Mouse (Mus musculus): ENCODE results near the gene Slc9a6.

Slc9a6 gene

GRCm38 (mm10) chrX:56609623-56610317, at the start of gene Slc9a6:
Gene Slc9a6 (plus strand): TSS chrX:56609757.
- DNase-seq (ENCODE audit: low read depth, low spot score), result peak; percentile 84

DNA sequence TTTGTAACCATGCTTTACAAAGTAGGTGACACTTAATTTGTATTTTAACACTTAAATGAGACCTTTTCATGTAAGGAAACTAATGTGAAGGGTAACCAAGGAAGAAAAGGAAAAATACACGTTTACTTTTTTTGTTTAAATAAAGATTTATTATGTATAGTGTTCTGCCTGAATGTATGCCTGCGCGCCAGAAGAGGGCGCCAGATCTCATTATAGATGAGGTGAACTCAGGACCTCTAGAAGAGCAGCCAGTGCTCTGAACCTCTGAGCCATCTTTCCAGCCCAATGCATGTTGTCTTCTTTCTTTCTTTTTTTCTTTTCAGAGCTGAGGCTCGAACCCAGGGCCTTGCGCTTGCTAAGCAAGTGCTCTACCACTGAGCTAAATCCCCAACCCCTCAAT, 37.1 kb upstream of the Slc9a6 start:
- DNase-seq (ENCODE audit: low read depth, low spot score), result peak; percentile 37

DNA sequence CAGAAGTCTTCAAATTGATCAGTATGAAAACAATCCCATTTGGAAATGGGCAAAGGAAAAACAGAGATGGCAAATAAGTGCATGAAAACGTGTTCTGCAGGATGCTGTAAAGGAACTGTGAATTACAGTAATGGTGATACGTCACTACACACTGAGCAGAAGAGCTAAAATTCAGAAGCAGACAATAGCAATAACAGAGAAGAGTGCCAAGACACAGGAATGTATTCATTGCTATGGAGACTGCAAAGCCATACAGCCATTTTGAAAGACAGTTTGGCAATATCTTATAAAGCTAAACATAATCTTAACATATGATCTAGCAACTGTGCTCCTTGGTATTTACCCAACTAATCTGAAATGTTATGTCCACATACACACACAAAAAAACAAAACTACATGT, 31.4 kb upstream of the Slc9a6 start:
- no peak for DNase-seq (ENCODE audit: low read depth, low spot score)

DNA sequence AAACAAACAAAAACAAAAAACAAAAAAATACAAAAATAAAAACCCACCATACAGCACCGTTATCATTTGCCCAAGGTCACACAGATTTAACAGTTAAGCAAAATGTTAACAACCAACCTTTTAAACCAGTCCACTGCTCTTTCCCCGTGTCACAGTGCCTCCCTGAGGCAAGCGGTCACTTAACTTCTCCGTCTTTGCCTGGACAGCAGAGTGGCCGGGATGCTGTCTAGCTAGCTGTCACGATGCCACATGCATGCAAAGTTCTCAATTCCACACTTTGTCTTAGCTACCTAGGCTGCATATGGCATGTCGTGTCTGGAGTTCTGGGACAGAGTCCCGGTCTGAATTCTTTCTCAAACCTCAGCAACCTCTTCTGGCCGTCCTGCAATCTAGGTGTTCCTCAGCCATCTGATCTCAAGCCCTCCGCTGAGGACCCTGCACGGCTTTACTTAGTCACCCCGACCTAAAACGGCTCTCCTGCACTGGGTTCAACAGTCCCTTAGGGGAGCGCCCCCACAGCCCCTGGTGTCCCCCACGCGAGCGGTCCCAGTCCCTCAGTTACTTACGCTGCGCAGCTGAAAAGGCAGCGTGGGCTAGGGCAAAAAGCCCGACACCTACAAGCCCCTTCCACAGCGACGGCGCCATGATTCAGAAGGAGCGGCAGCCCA, 12.2 kb upstream of the Slc9a6 start:
- no peak for DNase-seq (ENCODE audit: low read depth, low spot score)

DNA sequence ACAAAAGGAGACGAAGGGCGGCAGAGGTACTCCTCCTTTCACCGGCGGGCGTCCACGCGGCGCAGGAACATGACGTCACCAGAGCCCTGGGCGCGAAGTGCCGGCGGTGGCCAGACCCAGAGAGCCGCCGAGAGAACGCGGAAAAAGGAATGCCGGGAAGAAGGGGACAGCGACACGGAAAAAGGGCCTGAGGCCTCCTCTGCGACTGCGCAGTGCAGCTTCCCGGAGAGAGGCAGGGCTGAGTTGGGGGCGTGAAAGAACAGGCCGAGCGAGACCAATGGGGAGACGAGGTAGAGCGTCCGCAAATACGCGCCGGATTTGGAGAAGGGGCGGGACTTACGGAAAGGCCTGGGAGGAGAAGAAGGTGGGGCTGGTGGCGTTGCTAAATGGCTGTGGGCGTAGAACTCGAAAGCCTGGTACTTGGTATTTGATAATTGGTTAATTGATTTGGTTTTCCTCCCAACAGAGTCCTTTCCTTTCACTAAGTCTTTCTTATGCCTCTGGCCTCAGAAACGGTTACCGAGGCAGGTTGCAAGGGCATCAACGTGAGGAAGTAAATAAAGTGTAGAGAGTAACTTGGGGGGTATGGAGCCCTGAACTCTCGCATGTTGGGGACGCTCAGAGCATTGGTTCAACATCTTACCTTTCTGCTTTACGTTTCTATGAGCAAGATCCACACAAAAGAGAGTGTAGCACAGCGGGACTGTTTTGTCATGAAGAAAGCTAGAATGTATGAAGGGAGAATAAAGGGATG, 11.5 kb upstream of the Slc9a6 start, which contains the start of gene Mmgt1:
Mmgt1 (minus strand) TSS at position 183 of the 754 bp plus-strand sequence.
- DNase-seq (ENCODE audit: low read depth, low spot score), result peak; percentile 93

DNA sequence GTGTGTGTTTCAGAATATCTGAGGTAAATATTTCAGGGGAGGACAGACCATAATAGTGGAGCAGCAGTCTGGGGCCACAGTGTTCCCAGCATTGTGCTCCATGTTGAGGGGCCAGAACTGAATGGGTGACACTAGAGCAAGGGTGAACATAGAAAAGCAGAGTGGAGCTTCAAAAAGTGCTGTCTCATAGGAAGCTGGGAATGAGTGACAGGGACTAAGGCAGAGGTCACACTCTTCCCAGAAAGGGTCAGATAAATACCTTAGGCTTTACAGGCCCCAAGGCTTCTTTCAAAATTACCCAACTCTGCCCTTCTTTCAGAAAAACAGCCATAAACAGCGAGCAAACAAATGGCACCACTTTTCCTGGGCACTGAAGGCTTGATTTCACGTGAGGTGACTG, 3.0 kb upstream of the Slc9a6 start:
- no peak for DNase-seq (ENCODE audit: low read depth, low spot score)

GRCm38 (mm10) chrX:56607032-56607710, 2.4 kb upstream of the Slc9a6 start:
- DNase-seq (ENCODE audit: low read depth, low spot score), result no peak

DNA sequence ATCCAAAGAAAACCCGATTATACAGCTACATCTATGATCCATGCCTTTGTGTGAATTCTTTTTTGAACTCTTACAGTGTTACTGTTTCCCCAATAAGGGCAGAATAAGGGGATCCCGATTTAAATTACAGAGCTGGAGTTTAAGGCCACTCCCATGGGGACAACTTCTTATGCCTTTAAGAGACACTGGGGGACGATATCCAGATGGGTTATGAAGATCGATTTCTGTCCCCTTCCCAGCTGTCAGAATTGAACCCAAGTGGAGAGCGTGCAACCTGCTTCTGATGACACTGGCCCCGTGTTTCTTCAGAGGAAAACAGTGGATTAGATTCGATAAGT, 303 bp upstream of the Slc9a6 start:
- DNase-seq (ENCODE audit: low read depth, low spot score), result no peak

GRCm38 (mm10) chrX:56610318-56610694, 749 bp downstream of the Slc9a6 start:
- no peak for DNase-seq (ENCODE audit: low read depth, low spot score)

DNA sequence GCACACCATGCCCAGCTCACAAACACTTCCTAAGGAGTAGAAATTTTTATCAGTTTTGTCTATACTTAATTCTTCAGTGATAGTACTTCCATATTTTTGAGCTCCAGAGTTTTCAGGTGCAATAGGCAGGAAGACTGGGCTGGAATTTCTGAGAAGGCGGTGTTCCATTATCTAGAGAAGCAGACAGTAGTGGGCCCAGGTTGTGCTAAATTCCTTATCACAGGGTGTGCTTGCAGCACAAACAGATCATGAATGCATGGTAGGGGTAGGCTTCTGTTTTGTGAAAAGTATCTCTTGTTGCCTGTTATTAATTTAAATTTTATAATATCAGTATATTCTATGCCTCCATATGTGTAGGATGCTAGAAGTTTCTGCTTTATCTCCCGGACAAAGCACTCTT, 5.7 kb downstream of the Slc9a6 start:
- no peak for DNase-seq (ENCODE audit: low read depth, low spot score)

- DNase-seq (ENCODE audit: low read depth, low spot score), result no peak
Measured at GRCm38 (mm10) chrX:56636185-56636584, 26.6 kb downstream of the Slc9a6 start.

DNA sequence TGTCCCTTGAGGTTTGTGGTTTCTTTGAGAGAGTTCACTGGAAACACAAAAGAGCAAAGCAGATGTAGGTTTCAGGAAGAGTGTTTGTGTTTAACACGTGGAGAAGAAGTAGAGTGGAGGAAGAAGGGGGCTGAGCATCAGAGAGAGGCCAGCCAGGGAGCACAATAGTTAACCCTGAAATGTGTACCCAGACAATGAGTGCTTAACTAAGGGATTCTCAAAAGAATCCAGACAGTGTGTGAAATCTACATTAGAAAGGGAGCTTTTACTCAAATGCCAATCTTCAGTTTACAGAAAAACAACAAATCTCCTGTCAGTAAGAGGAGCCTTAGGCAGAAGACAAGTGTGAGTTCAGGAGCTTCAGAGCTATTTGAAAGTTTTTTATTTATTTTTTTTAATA, 30.5 kb downstream of the Slc9a6 start:
- no peak for DNase-seq (ENCODE audit: low read depth, low spot score)

DNA sequence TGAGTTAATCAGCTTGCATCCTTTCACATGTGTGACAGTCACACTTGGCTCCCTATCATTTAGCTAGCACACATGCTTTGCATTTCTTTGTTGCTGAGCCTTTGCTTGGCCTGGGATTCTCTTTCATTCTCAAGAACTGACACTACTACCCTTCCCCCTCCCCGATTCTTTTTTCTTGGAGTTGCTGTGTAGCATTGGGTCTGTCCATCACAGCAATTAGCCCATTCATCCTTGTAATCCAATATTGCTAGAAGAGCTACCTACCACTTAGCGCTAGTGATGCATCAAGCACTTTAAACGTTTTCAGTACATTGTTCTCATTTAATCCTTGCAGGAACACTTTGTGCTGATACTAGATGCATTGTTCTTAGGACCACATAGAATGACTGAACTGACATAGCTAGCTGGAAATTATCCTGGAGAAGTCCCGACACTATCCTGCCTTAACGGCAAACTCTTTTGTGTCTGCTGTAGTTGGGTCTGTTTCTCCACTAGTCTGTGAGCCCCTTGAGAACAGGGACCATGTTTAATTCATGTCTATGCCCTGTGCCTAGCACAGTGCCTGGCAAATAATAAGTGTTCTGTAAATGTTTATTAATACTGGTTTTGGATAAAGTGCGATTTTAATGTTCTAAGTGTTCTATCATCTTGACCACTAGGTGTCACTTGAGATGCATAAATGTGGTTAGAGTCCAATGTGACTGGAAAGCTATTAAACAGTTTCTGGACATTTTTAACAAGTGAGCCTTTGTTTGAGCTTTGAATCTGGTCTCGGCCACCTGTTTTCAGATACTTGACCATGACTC, 40.2 kb downstream of the Slc9a6 start:
- no peak for DNase-seq (ENCODE audit: low read depth, low spot score)

DNA sequence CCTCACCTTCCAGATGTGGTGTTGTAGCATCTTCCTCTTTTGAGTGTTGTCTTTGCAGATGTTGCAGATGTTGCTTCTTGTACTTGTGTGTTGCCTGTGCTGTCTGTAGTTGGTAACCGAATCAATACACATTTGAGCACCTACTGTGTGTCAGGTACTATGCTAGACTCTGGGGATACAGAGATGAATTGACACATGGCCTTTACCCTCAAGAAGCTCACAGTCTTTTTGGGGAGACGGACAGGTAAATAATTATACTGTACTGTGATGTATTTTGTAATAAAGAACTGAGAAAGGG, 40.7 kb downstream of the Slc9a6 start:
- DNase-seq (ENCODE audit: low read depth, low spot score), result peak; percentile 16

DNA sequence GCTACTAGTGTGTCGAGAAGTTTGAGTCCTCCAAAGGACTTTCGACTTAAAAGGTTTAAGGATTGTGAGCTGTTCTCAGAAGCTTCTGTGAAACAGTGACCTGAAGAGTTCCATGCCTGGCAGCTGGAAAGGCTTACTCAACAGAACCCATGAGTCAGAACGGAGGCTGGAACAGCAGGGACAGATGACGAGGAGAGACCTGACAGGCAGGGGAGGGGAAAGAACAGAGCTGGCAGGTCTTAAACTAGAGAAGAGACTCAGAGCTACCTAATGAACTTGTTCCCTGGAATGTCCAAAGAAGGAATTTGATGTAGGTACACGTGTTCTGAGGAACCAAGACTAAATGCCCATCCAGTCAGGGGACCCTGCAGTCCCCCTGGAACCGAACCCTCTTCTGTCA, 41.3 kb downstream of the Slc9a6 start:
- DNase-seq (ENCODE audit: low read depth, low spot score), result no peak

GRCm38 (mm10) chrX:56651738-56652137, 42.2 kb downstream of the Slc9a6 start:
- DNase-seq (ENCODE audit: low read depth, low spot score), result no peak

- no peak for DNase-seq (ENCODE audit: low read depth, low spot score)
Measured at GRCm38 (mm10) chrX:56655686-56656085, 46.1 kb downstream of the Slc9a6 start.

DNA sequence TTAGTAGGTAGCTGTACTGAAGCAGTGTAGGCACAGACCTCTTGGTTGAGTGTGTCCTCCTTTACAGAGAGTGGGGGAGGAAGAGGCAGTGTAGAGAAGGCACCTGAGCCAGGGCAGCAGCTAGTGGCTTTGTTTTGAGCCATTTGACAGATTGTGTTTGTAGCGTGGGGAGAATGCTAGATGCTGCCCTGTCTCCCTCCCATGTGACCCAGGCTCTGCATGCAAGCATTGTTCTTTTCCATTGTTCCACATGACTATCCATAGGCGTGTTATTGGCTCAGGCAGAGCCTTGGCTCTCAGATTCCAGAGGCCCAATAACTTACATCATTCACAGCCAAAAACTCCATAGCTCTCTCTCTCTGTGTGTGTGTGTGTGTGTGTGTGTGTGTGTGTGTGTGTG, 49.7 kb downstream of the Slc9a6 start:
- no peak for DNase-seq (ENCODE audit: low read depth, low spot score)

GRCm38 (mm10) chrX:56661143-56661542, 51.6 kb downstream of the Slc9a6 start:
- DNase-seq (ENCODE audit: low read depth, low spot score), result no peak

- no peak for DNase-seq (ENCODE audit: low read depth, low spot score)
Measured at GRCm38 (mm10) chrX:56662316-56662715, 52.8 kb downstream of the Slc9a6 start.

DNA sequence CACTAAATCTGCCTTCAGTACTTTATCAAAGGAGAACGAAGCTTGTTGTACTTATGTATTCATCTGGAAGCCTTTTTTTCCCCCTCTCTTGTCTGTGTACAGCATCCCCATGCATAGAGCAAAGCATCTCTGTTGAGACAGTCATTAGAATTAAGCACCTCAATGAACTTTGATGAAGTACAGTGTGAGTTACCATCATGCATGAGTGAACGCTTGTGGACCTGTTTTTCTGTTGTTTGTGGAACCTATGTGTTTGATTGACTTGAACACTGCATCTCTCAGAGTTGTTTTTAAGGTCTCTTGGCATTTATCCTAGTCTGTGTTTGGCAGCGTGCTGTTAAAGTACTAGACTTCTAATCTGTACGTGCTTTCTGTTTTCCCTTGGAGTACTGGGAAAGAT, 53.8 kb downstream of the Slc9a6 start:
- DNase-seq (ENCODE audit: low read depth, low spot score), result no peak

Data from A20 (cell line).